Mouse (Mus musculus): ENCODE measurements at regions not wholly inside any gene's neighbourhood (a gene's known extent, or its start where the extent isn't known, plus 50 kb on each side); places are given as distances from the start of the nearest gene placed in this dataset.

GRCm38 (mm10) chr8:31746855-31747254, 1681.7 kb upstream of the 5930422O12Rik start:
- no peak for DNase-seq (ENCODE audit: low read depth)

GRCm38 (mm10) chr8:31749974-31750373, 1678.5 kb upstream of the 5930422O12Rik start:
- DNase-seq (ENCODE audit: low read depth): peak; percentile 36

GRCm38 (mm10) chr8:31750482-31751126, 1677.9 kb upstream of the 5930422O12Rik start:
- no peak for DNase-seq (ENCODE audit: low read depth)

- DNase-seq (ENCODE audit: low read depth): no peak
Observed at GRCm38 (mm10) chr8:31755737-31756136, 1672.8 kb upstream of the 5930422O12Rik start.

- no peak for DNase-seq (ENCODE audit: low read depth)
Observed at GRCm38 (mm10) chr8:31762091-31762490, 1666.4 kb upstream of the 5930422O12Rik start.
